Mouse (Mus musculus): Measurements from ENCODE around the gene Atf5. TPM values are rescaled to one million over a fixed set of nuclear protein-coding genes. Genes with fewer than 3 reads are reported as not detected.

Atf5 gene
- polyA plus RNA-seq, 1 experiment from 2014 or later, result 2.7 TPM

DNA sequence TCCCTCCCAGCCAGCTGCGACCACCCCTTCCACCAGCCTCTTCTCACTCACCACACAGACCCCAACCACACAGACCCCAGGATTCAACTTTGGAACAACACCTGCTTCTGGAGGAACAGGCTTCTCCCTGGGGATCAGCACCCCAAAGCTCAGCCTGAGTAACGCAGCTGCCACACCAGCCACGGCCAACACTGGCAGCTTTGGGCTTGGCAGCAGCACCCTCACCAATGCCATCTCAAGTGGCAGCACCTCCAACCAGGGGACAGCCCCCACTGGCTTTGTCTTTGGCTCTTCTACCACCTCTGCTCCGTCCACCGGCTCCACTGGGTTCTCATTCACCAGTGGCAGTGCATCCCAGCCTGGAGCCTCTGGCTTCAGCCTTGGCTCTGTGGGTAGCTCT lies 12.2 kb upstream of the Atf5 start:
- 89% methylated on average over 5 of the region's 5 CpGs for WGBS
- Histone ChIP-seq H3K36me3 (ENCODE audit: control insufficient read depth, insufficient read depth, low read length) (peaks cover 23% of the 10 kb centered on the region), H3K4me2 (ENCODE audit: low read length) (no peak overlapping the region)

DNA sequence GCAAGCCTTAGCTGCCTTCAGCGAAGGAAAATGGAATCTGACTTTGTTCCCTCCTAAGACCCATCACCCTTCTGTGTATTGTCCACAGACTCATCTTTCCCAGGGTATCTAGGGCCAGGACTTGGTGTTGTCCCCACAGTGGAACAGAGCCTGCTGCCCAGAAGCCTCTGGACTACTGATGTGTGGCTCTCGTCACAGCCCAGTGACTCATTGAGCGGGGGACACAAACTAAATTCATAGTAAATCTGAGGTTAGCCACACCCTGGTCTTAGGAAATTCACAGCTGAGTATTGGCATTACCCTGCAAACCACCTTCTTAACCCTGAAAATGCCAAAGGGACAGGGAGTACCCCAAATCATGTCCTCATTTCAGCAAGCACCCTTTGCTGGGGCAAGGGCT lies 10.3 kb upstream of the Atf5 start:
- no peak overlapping the region for H3K4me2 ChIP-seq (ENCODE audit: low read length)
- ATAC-seq, result no peak
- no peaks in the 10 kb centered on the region for H3K27me3 ChIP-seq (replicated peaks; ENCODE audit: control insufficient read depth, insufficient read depth, low read length)
- peaks cover 23% of the 10 kb centered on the region for H3K36me3 ChIP-seq (ENCODE audit: control insufficient read depth, insufficient read depth, low read length)
- no peaks in the 10 kb centered on the region for H3K4me1 ChIP-seq (ENCODE audit: control insufficient read depth, insufficient read depth, low read depth, low read length)
- H3K4me3 ChIP-seq (ENCODE audit: low read length), result no peak overlapping the region
- no peak overlapping the region for H3K9ac ChIP-seq (ENCODE audit: low read depth, low read length)
- 88% methylated on average over 3 of the region's 3 CpGs for WGBS
- H3K9me3 ChIP-seq (ENCODE audit: control insufficient read depth, low read length), result no peaks in the 10 kb centered on the region
- no peak overlapping the region for H3K27ac ChIP-seq (ENCODE audit: low read depth, low read length)

More for the DNA sequence above, 12.2 kb upstream of the Atf5 start:
- Histone ChIP-seq H3K9me3 (ENCODE audit: control insufficient read depth, low read length) (no peaks in the 10 kb centered on the region), H3K4me3 (ENCODE audit: low read length) (no peak overlapping the region), H3K27me3 (replicated peaks; ENCODE audit: control insufficient read depth, insufficient read depth, low read length) (no peaks in the 10 kb centered on the region), H3K9ac (ENCODE audit: low read depth, low read length) (no peak overlapping the region), H3K4me1 (ENCODE audit: control insufficient read depth, insufficient read depth, low read depth, low read length) (no peaks in the 10 kb centered on the region), H3K27ac (ENCODE audit: low read depth, low read length) (no peak overlapping the region)
- ATAC-seq, result no peak

DNA sequence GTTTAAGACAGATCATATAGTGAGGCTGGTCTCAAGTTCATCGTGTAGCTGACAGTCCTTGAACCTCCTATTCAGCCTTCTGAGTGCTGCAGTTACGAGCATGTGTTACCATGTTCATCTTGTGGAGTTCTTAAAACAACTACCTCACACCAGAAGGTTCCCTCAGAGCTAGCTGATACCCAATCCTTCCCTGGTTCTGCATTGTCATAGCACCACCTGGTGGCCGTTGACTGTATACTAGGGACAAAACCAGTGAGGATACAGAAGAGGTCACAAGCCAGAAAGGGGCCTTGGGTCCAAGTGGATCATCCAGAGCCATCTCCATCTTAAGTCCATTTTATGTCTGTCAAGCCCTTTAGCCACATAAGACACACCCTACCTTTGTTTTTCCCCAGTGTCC lies 8.4 kb upstream of the Atf5 start:
- ATAC-seq, result peak; percentile 64; the same call in 1 of the 2 replicates
- H3K9ac ChIP-seq (ENCODE audit: low read depth, low read length), result no peak overlapping the region

DNA sequence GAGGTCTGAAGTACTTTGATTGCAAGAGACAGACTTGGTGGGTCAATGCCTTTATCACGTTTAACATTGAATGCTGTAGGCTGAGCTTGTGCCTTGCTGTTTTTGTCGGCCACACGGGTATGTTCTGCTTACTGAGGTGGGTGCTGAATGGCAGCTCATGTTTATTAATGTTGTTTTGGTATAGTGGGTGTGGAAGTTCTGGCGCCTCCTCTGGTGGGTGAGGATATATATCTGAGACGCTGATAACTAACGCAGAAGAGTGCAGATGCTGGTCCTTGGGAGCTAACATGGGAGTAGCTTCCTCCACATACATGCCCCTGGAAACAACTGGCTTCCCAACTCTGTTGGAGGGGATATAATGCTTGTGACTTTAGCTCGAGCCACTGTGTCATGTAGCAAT lies 7.0 kb upstream of the Atf5 start:
- no peak overlapping the region for H3K4me3 ChIP-seq (ENCODE audit: low read length)
- ATAC-seq, result no peak
- no peak overlapping the region for H3K9ac ChIP-seq (ENCODE audit: low read depth, low read length)
- H3K4me1 ChIP-seq (ENCODE audit: control insufficient read depth, insufficient read depth, low read depth, low read length), result peaks cover 10% of the 10 kb centered on the region
- WGBS, result 35% methylated on average over 7 of the region's 7 CpGs
- no peak overlapping the region for H3K4me2 ChIP-seq (ENCODE audit: low read length)
- H3K36me3 ChIP-seq (ENCODE audit: control insufficient read depth, insufficient read depth, low read length), result no peaks in the 10 kb centered on the region; the same call in 1 of the 2 replicates
- H3K27ac ChIP-seq (ENCODE audit: low read depth, low read length), result no peak overlapping the region
- H3K27me3 ChIP-seq (replicated peaks; ENCODE audit: control insufficient read depth, insufficient read depth, low read length), result no peaks in the 10 kb centered on the region
- no peaks in the 10 kb centered on the region for H3K9me3 ChIP-seq (ENCODE audit: control insufficient read depth, low read length)

More for the DNA sequence above, 8.4 kb upstream of the Atf5 start:
- Histone ChIP-seq H3K36me3 (ENCODE audit: control insufficient read depth, insufficient read depth, low read length) (peaks cover 13% of the 10 kb centered on the region), H3K4me3 (ENCODE audit: low read length) (no peak overlapping the region), H3K4me1 (ENCODE audit: control insufficient read depth, insufficient read depth, low read depth, low read length) (peaks cover under 1% of the 10 kb centered on the region; the same call in 1 of the 2 replicates), H3K4me2 (ENCODE audit: low read length) (no peak overlapping the region), H3K27me3 (replicated peaks; ENCODE audit: control insufficient read depth, insufficient read depth, low read length) (no peaks in the 10 kb centered on the region), H3K9me3 (ENCODE audit: control insufficient read depth, low read length) (no peaks in the 10 kb centered on the region), H3K27ac (ENCODE audit: low read depth, low read length) (no peak overlapping the region)
- WGBS, result 37% methylated on average over 3 of the region's 3 CpGs

- 82% methylated on average over 7 of the region's 7 CpGs for WGBS
- H3K9ac ChIP-seq (ENCODE audit: low read depth, low read length), result no peak overlapping the region
- H3K36me3 ChIP-seq (ENCODE audit: control insufficient read depth, insufficient read depth, low read length), result no peaks in the 10 kb centered on the region
- H3K4me1 ChIP-seq (ENCODE audit: control insufficient read depth, insufficient read depth, low read depth, low read length), result peaks cover 25% of the 10 kb centered on the region
- H3K27me3 ChIP-seq (replicated peaks; ENCODE audit: control insufficient read depth, insufficient read depth, low read length), result no peaks in the 10 kb centered on the region
- H3K4me2 ChIP-seq (ENCODE audit: low read length), result no peak overlapping the region
- H3K27ac ChIP-seq (ENCODE audit: low read depth, low read length), result no peak overlapping the region
- H3K9me3 ChIP-seq (ENCODE audit: control insufficient read depth, low read length), result no peaks in the 10 kb centered on the region
- no peak overlapping the region for H3K4me3 ChIP-seq (ENCODE audit: low read length)
- no peak for ATAC-seq
Observed at GRCm38 (mm10) chr7:44821666-44822448, 5.4 kb upstream of the Atf5 start.

- Histone ChIP-seq H3K4me1 (ENCODE audit: control insufficient read depth, insufficient read depth, low read depth, low read length) (peaks cover 25% of the 10 kb centered on the region), H3K27me3 (replicated peaks; ENCODE audit: control insufficient read depth, insufficient read depth, low read length) (no peaks in the 10 kb centered on the region), H3K4me3 (ENCODE audit: low read length) (no peak overlapping the region), H3K4me2 (ENCODE audit: low read length) (no peak overlapping the region), H3K9ac (ENCODE audit: low read depth, low read length) (no peak overlapping the region), H3K36me3 (ENCODE audit: control insufficient read depth, insufficient read depth, low read length) (no peaks in the 10 kb centered on the region), H3K27ac (ENCODE audit: low read depth, low read length) (no peak overlapping the region), H3K9me3 (ENCODE audit: control insufficient read depth, low read length) (no peaks in the 10 kb centered on the region)
- WGBS, result 81% methylated on average over 3 of the region's 3 CpGs
- ATAC-seq, result no peak
Observed at GRCm38 (mm10) chr7:44820525-44820924, 4.1 kb upstream of the Atf5 start.

GRCm38 (mm10) chr7:44819863-44820262 lies 3.4 kb upstream of the Atf5 start:
- H3K9me3 ChIP-seq (ENCODE audit: control insufficient read depth, low read length), result no peaks in the 10 kb centered on the region
- no peaks in the 10 kb centered on the region for H3K27me3 ChIP-seq (replicated peaks; ENCODE audit: control insufficient read depth, insufficient read depth, low read length)
- no peak overlapping the region for H3K4me3 ChIP-seq (ENCODE audit: low read length)
- no peak overlapping the region for H3K27ac ChIP-seq (ENCODE audit: low read depth, low read length)
- no peaks in the 10 kb centered on the region for H3K36me3 ChIP-seq (ENCODE audit: control insufficient read depth, insufficient read depth, low read length)
- ATAC-seq, result no peak
- peaks cover 31% of the 10 kb centered on the region for H3K4me1 ChIP-seq (ENCODE audit: control insufficient read depth, insufficient read depth, low read depth, low read length)
- H3K9ac ChIP-seq (ENCODE audit: low read depth, low read length), result no peak overlapping the region
- no peak overlapping the region for H3K4me2 ChIP-seq (ENCODE audit: low read length)
- WGBS, result 74% methylated on average over 5 of the region's 5 CpGs

- no peak for ATAC-seq
- no peak overlapping the region; the same call in 1 of the 2 replicates for H3K4me3 ChIP-seq (ENCODE audit: low read length)
- H3K27me3 ChIP-seq (replicated peaks; ENCODE audit: control insufficient read depth, insufficient read depth, low read length), result no peaks in the 10 kb centered on the region
- H3K4me1 ChIP-seq (ENCODE audit: control insufficient read depth, insufficient read depth, low read depth, low read length), result peaks cover 32% of the 10 kb centered on the region
- no peak overlapping the region for H3K27ac ChIP-seq (ENCODE audit: low read depth, low read length)
- H3K36me3 ChIP-seq (ENCODE audit: control insufficient read depth, insufficient read depth, low read length), result no peaks in the 10 kb centered on the region
- 98% methylated on average over 2 of the region's 2 CpGs for WGBS
- H3K9ac ChIP-seq (ENCODE audit: low read depth, low read length), result no peak overlapping the region
- H3K9me3 ChIP-seq (ENCODE audit: control insufficient read depth, low read length), result no peaks in the 10 kb centered on the region
- peak overlapping the region; percentile 60; the same call in 1 of the 2 replicates for H3K4me2 ChIP-seq (ENCODE audit: low read length)
Observed at GRCm38 (mm10) chr7:44819391-44819790, 2.9 kb upstream of the Atf5 start.

- Histone ChIP-seq H3K4me3 (ENCODE audit: low read length) (peak overlapping the region; percentile 4; the same call in 1 of the 2 replicates), H3K27me3 (replicated peaks; ENCODE audit: control insufficient read depth, insufficient read depth, low read length) (no peaks in the 10 kb centered on the region), H3K9ac (ENCODE audit: low read depth, low read length) (peak overlapping the region; percentile 36; the same call in 1 of the 2 replicates), H3K27ac (ENCODE audit: low read depth, low read length) (peak overlapping the region; percentile 9; the same call in 1 of the 2 replicates), H3K9me3 (ENCODE audit: control insufficient read depth, low read length) (no peaks in the 10 kb centered on the region), H3K4me1 (ENCODE audit: control insufficient read depth, insufficient read depth, low read depth, low read length) (peaks cover 32% of the 10 kb centered on the region), H3K4me2 (ENCODE audit: low read length) (peak overlapping the region; percentile 60), H3K36me3 (ENCODE audit: control insufficient read depth, insufficient read depth, low read length) (no peaks in the 10 kb centered on the region)
- WGBS, result 37% methylated on average over 6 of the region's 6 CpGs
- ATAC-seq, result no peak
Observed at GRCm38 (mm10) chr7:44818751-44819235, 2.3 kb upstream of the Atf5 start.

Measured in hindbrain, embryonic 16.5 days (tissue).